12 mouse cellular contexts compared by ENCODE assay signal in the genomic region with DNA sequence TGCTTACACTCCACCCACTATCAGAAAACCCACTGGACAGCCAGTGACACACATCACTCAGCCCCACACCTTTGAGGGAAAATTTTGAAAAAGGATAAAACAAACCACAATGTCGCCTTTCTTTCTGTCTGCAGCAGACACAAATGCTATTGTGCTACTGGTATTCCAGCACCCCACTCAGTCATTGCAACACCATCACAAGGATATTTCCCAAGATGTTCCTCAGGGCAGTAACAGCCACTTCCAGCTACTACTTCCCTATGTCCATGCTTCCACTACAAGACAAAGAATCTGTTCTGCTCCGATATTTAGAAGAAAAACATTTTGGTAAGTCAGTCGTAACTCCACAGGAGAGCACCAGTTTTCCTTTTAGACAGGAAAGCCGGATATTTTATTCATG. TPM values are rescaled to one million over a fixed set of nuclear protein-coding genes. Genes with fewer than 3 reads are reported as not detected.
DNase-seq lines count a peak whose midpoint lies in the region; ATAC-seq and TF ChIP-seq lines count a peak whose summit lies in the region.
"Had no signal": no experiment of that assay in that cellular context is flagged by ENCODE, and none has a peak within 500 bp of the region (broad histone marks: within the 10 kb centered on the region; RNA-seq: fewer than 3 reads in every experiment).

No protein-coding gene starts in this region.

- ATAC-seq in heart, embryonic 16.5 days (replicated peaks; ENCODE audit: extremely low read depth, insufficient read depth, low FRiP score) = no peak
- no peak for ATAC-seq in lung, postnatal 0 days
- ATAC-seq in limb, embryonic 13.5 days (ENCODE audit: low FRiP score, low read depth) = no peak
- no peak for ATAC-seq in stomach, embryonic 16.5 days (ENCODE audit: insufficient read depth, low FRiP score)
- ATAC-seq in inflammation-experienced regulatory T-cells, adult 6 months = no peak
- ATAC-seq: forebrain, embryonic 14.5 days had no signal

- H3K27ac ChIP-seq in heart, embryonic 16.5 days (ENCODE audit: low read length) = peak overlapping the region; percentile 88
- peak overlapping the region; percentile 66 for H3K27ac ChIP-seq in lung, postnatal 0 days (ENCODE audit: low read length)
- peak overlapping the region; percentile 94 for H3K27ac ChIP-seq in limb, embryonic 13.5 days
- H3K27ac ChIP-seq in stomach, embryonic 16.5 days (ENCODE audit: low read length) = peak overlapping the region; percentile 2; the same call in 1 of the 2 replicates

- no peaks in the 10 kb centered on the region for H3K9me3 ChIP-seq in heart, embryonic 16.5 days (replicated peaks; ENCODE audit: control insufficient read depth, low read length)
- no peaks in the 10 kb centered on the region for H3K9me3 ChIP-seq in lung, postnatal 0 days (ENCODE audit: low read length)
- H3K9me3 ChIP-seq in limb, embryonic 13.5 days = no peaks in the 10 kb centered on the region
- H3K9me3 ChIP-seq in stomach, embryonic 16.5 days (replicated peaks; ENCODE audit: control insufficient read depth, low read length) = no peaks in the 10 kb centered on the region

- no peaks in the 10 kb centered on the region for H3K27me3 ChIP-seq in heart, embryonic 16.5 days (ENCODE audit: control insufficient read depth, insufficient read depth, low read length)
- no peaks in the 10 kb centered on the region for H3K27me3 ChIP-seq in lung, postnatal 0 days (replicated peaks; ENCODE audit: insufficient read depth, low read length)
- no peaks in the 10 kb centered on the region for H3K27me3 ChIP-seq in limb, embryonic 13.5 days
- no peaks in the 10 kb centered on the region for H3K27me3 ChIP-seq in stomach, embryonic 16.5 days (ENCODE audit: control insufficient read depth, insufficient read depth, low read length)

- no peak overlapping the region for H3K4me3 ChIP-seq in heart, embryonic 16.5 days (ENCODE audit: low read length)
- H3K4me3 ChIP-seq in lung, postnatal 0 days (ENCODE audit: low read depth, low read length) = no peak overlapping the region
- no peak overlapping the region for H3K4me3 ChIP-seq in limb, embryonic 13.5 days
- H3K4me3 ChIP-seq in stomach, embryonic 16.5 days (replicated peaks; ENCODE audit: low read length) = no peak overlapping the region

- TF ChIP-seq CTCF in lung, postnatal 0 days (IDR thresholded peaks at IDR 0.05) = no peak

- WGBS in heart, embryonic 16.5 days = 69% methylated on average over 4 of the region's 4 CpGs
- 56% methylated on average over 4 of the region's 4 CpGs for WGBS in lung, postnatal 0 days
- WGBS in limb, embryonic 13.5 days = 64% methylated on average over 4 of the region's 4 CpGs
- 70% methylated on average over 4 of the region's 4 CpGs for WGBS in stomach, embryonic 16.5 days

- no peak for TF ChIP-seq EP300 in lung, postnatal 0 days (IDR thresholded peaks at IDR 0.05)

- H3K9ac ChIP-seq in heart, embryonic 16.5 days (ENCODE audit: low read length) = peak overlapping the region; percentile 53
- no peak overlapping the region for H3K9ac ChIP-seq in lung, postnatal 0 days (replicated peaks; ENCODE audit: low read depth)
- peak overlapping the region; percentile 10; the same call in 1 of the 2 replicates for H3K9ac ChIP-seq in limb, embryonic 13.5 days
- no peak overlapping the region for H3K9ac ChIP-seq in stomach, embryonic 16.5 days (ENCODE audit: low read length)

- no peak for DNase-seq in heart, adult 11 months
- DNase-seq in lung, postnatal 0 days (ENCODE audit: low spot score) = peak; percentile 78
- no peak for DNase-seq in lung, postnatal 10 days
- no peak for DNase-seq in frontal cortex, adult 2 months (ENCODE audit: extremely low spot score in 1 of 2, low spot score in 1 of 2)
- DNase-seq: cerebellum, postnatal 25 days; right cerebral cortex, postnatal 25 days; thymus, postnatal 14 days had no signal

- peak overlapping the region; percentile 16 for H3K4me2 ChIP-seq in heart, embryonic 16.5 days (ENCODE audit: low read depth, low read length)
- H3K4me2 ChIP-seq in lung, postnatal 0 days (replicated peaks; ENCODE audit: low read depth, low read length) = no peak overlapping the region
- H3K4me2 ChIP-seq in limb, embryonic 13.5 days (replicated peaks) = peak overlapping the region; percentile 17; the same call in 1 of the 2 replicates
- H3K4me2 ChIP-seq in stomach, embryonic 16.5 days (ENCODE audit: low read depth, low read length) = no peak overlapping the region

- peaks cover 89% of the 10 kb centered on the region for H3K4me1 ChIP-seq in heart, embryonic 16.5 days (ENCODE audit: control insufficient read depth, insufficient read depth, low read length)
- peaks cover 59% of the 10 kb centered on the region; the same call in 1 of the 2 replicates for H3K4me1 ChIP-seq in lung, postnatal 0 days (ENCODE audit: insufficient read depth, low read depth, low read length)
- peaks cover 97% of the 10 kb centered on the region for H3K4me1 ChIP-seq in limb, embryonic 13.5 days
- H3K4me1 ChIP-seq in stomach, embryonic 16.5 days (ENCODE audit: control insufficient read depth, insufficient read depth, low read length) = peaks cover 82% of the 10 kb centered on the region

- peaks cover 6% of the 10 kb centered on the region; the same call in 1 of the 2 replicates for H3K36me3 ChIP-seq in heart, embryonic 16.5 days (ENCODE audit: control insufficient read depth, insufficient read depth)
- no peaks in the 10 kb centered on the region for H3K36me3 ChIP-seq in lung, postnatal 0 days (ENCODE audit: insufficient read depth, low read length)
- peaks cover 13% of the 10 kb centered on the region for H3K36me3 ChIP-seq in limb, embryonic 13.5 days
- no peaks in the 10 kb centered on the region for H3K36me3 ChIP-seq in stomach, embryonic 16.5 days (ENCODE audit: control insufficient read depth, insufficient read depth, low read length)

RNA-seq across cellular contexts. Expression of a gene that starts 7.4 kb away (rescaled TPM):
- polyA plus RNA-seq in heart, embryonic 16.5 days (2015; fragmentation: Nextera tagmentation; extraction: Ambion mirVana) = 260 and 301 TPM in 2 replicates
- polyA plus RNA-seq in lung, postnatal 0 days (2015; fragmentation: Nextera tagmentation; extraction: Ambion mirVana) = 202 and 218 TPM in 2 replicates
- polyA plus RNA-seq in limb, embryonic 13.5 days (2015; fragmentation: Nextera tagmentation; extraction: Ambion mirVana) = 270 and 300 TPM in 2 replicates
- polyA plus RNA-seq in stomach, embryonic 16.5 days (2015; fragmentation: Nextera tagmentation; extraction: Ambion mirVana) = 413 and 449 TPM in 2 replicates
- 214 and 220 TPM in 2 replicates for polyA plus RNA-seq in frontal cortex, adult 2 months (2012; rRNA removed)
- polyA plus RNA-seq in inflammation-experienced regulatory T-cells, adult 6 months (2017; shearing (Covaris generic)) = 100 to 1,000 TPM in 1 of 3 experiments, 10 to 100 TPM in 2; 74.2 to 145 (median 93.4) TPM

RNA-seq across cellular contexts. Expression of a gene that starts 26.9 kb away (rescaled TPM):
- polyA plus RNA-seq in heart, embryonic 16.5 days (2015; fragmentation: Nextera tagmentation; extraction: Ambion mirVana) = 262 and 283 TPM in 2 replicates
- polyA plus RNA-seq in lung, postnatal 0 days (2015; fragmentation: Nextera tagmentation; extraction: Ambion mirVana) = 287 and 294 TPM in 2 replicates
- 422 and 454 TPM in 2 replicates for polyA plus RNA-seq in limb, embryonic 13.5 days (2015; fragmentation: Nextera tagmentation; extraction: Ambion mirVana)
- 339 and 345 TPM in 2 replicates for polyA plus RNA-seq in stomach, embryonic 16.5 days (2015; fragmentation: Nextera tagmentation; extraction: Ambion mirVana)
- polyA plus RNA-seq in frontal cortex, adult 2 months (2012; rRNA removed) = 311 and 352 TPM in 2 replicates
- polyA plus RNA-seq in inflammation-experienced regulatory T-cells, adult 6 months (2017; shearing (Covaris generic)) = 100 to 1,000 TPM; 441 to 670 (median 588) TPM

RNA-seq across cellular contexts. Expression of a gene that starts 27.1 kb away (rescaled TPM):
- polyA plus RNA-seq in heart, embryonic 16.5 days (2015; fragmentation: Nextera tagmentation; extraction: Ambion mirVana) = 6.0 and 12.2 TPM in 2 replicates
- 2.0 and 3.5 TPM in 2 replicates for polyA plus RNA-seq in lung, postnatal 0 days (2015; fragmentation: Nextera tagmentation; extraction: Ambion mirVana)
- polyA plus RNA-seq in limb, embryonic 13.5 days (2015; fragmentation: Nextera tagmentation; extraction: Ambion mirVana) = 9.5 and 10.0 TPM in 2 replicates
- polyA plus RNA-seq in stomach, embryonic 16.5 days (2015; fragmentation: Nextera tagmentation; extraction: Ambion mirVana) = 7.9 and 8.4 TPM in 2 replicates
- 3.1 and 3.8 TPM in 2 replicates for polyA plus RNA-seq in frontal cortex, adult 2 months (2012; rRNA removed)
- 100 to 1,000 TPM in 2 of 3 experiments, 10 to 100 TPM in 1; 98.7 to 130 (median 111) TPM for polyA plus RNA-seq in inflammation-experienced regulatory T-cells, adult 6 months (2017; shearing (Covaris generic))

Comparison
In these comparisons a context has a peak if more than half of its experiments do, and no peak if none do; other contexts are left out.
1. H3K27ac ChIP-seq: peak in every context shown above with its lines; median percentile 94 in limb, embryonic 13.5 days; 88 in heart, embryonic 16.5 days; 66 in lung, postnatal 0 days; 2 in stomach, embryonic 16.5 days.
2. H3K4me2 ChIP-seq: peak in heart, embryonic 16.5 days (single experiment) and limb, embryonic 13.5 days (single experiment); none in lung, postnatal 0 days (single experiment) and stomach, embryonic 16.5 days (single experiment).
3. H3K9ac ChIP-seq: peak in heart, embryonic 16.5 days (single experiment) and limb, embryonic 13.5 days (single experiment); none in lung, postnatal 0 days (single experiment) and stomach, embryonic 16.5 days (single experiment).